Mouse (Mus musculus) gastrocnemius, postnatal 10 days (tissue): Measurements from ENCODE around the gene Sorl1. TPM values are rescaled to one million over a fixed set of nuclear protein-coding genes. Genes with fewer than 3 reads are reported as not detected.

Experiments
- DNase-seq: peaks from one replicate; pipeline ENCODE4 v3.0.0; 2021; ENCODE audit warnings: mixed read lengths
- long read RNA-seq, 2 experiments: library from polyadenylated mRNA; stranded (forward); transcript quantifications; one replicate each; pipeline ENCODE4 v2.0.0; 2021
- total RNA-seq, 2 experiments: library from RNA; stranded (reverse); gene quantifications; 2 replicates each; pipeline ENCODE4 v1.2.3; 2021

Gene Sorl1
- 10 to 100 TPM; 27.8 to 29.9 TPM for total RNA-seq
- long read RNA-seq, experiment 1, full-length matches to known transcripts = 12 of 37 reads
- long read RNA-seq, experiment 1, partial matches to known transcripts = 19 of 37 reads
- long read RNA-seq, experiment 1, other reads (novel, unspliced or antisense) = 6 of 37 reads
- long read RNA-seq, experiment 2, full-length matches to known transcripts = 9 of 37 reads
- long read RNA-seq, experiment 2, partial matches to known transcripts = 16 of 37 reads
- long read RNA-seq, experiment 2, other reads (novel, unspliced or antisense) = 12 of 37 reads

DNA sequence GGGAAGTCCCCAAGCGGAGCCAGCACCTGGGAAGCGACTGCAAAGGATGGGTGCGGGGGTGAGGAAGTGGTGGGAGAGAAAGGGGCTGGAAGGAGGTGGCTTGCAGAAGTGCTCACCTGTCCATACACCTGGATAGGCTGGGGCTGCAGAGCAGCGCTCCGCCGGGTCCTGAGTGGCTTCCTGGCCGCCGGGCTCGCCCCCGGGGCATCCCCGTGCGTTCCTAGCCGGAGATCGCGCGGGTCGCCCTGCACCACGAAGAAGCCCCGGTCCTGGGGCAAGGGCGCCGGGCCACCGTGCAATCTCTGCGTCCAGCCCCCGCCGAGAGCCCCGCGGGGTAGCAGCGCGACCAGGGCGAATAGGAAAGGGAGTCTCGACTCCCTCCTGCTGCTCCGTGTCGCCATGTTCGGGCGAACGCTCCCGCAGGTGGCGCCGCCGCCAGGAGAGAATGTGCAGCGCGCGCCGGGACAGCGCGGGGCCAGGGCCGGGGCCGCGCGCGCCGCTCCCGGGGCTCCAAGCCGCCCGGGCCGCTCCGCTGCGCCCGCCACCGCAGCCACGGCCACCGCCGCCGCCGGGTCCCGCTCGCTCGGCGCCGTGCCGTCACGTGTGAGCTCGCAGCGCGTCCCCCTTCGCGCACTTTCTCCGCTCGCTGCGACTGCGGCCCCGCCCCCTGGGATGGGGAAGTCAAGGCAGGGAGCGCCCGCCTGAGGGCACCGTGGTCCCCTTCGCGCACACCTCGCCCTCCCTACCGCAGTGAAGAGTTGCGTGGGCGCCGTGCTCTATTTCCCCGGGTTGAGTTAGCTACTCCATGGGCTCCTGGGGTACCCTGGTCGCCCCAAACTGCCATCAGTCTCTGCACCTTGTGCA is at the start of gene Sorl1:
Gene Sorl1, minus strand, starts transcription at position 585 of the 864 bp plus-strand sequence.
- DNase-seq = peak; percentile 82

DNA sequence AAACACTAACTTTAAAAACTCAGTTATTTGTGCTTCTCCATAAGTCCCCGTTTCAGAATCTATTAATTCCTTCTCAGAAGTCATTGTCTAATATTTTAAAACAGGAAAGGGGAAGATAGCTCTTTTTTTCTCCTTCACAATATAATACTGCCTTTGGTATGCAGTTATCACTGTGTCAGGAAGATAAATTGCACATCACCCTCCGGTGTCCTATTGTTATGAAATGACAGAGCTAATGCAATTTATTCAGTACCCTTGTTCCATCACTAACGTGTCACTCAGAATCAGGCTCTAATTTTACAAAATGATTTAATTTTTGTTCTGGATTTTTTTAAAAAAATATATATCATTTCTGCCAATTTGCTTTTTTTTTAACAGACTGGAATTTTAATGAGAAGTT is 49.7 kb upstream of the Sorl1 start:
- DNase-seq = no peak

DNA sequence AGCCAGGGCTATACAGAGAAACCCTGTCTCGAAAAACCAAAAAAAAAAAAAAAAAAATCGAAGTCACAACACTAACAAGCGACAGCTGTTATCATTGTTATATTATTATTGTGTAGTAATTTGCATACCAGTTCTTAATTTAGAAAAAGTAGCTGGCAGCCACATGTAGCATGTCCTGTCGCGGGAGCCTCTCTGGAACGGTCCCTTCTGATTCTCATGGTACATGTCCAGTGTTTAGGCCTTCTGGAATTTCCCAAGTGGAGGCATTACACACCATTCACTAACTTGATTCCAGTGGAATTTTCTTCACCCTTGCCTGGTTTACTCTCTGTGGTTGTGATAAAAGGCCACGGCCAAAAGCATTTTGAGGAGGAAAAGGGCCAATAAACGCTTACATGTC is 45.4 kb upstream of the Sorl1 start:
- no peak for DNase-seq

DNA sequence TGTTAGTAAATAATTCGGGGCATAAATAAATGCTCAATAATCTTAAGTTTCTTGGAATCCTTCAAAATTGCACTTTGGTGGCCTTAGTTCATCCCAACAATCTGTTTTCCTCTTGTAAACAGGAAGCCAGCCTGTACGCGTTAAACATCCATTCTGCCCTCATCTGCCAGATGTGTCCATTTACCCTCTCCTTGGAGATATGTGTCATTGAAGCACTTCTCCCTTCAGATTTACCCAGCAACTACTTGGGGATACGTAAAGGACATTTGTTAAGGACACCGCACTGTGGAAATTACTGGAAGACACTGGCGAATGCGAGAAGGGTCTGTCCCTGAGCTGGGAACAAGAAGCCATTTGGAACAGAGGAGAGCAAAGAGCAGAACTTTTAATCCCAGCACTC is 44.9 kb upstream of the Sorl1 start:
- no peak for DNase-seq

DNA sequence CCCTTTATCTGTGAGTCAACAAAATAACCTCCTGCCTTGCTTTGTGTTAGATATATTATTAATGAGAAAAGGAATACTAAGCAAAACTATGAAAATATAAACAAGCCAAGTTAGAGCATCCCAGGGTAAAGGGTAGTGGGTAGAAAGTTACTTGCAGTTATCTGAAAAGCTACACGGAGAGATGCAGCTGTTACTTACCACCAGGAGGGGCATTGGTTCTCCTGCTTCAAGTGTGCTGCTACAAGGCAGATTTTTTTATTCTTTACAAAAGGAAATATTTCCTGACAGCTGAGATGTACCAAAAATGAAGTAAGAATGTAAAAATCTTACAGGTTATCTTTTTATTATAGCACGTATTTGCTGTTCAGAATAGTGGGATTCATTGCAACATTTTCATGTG is 40.8 kb upstream of the Sorl1 start:
- no peak for DNase-seq

DNA sequence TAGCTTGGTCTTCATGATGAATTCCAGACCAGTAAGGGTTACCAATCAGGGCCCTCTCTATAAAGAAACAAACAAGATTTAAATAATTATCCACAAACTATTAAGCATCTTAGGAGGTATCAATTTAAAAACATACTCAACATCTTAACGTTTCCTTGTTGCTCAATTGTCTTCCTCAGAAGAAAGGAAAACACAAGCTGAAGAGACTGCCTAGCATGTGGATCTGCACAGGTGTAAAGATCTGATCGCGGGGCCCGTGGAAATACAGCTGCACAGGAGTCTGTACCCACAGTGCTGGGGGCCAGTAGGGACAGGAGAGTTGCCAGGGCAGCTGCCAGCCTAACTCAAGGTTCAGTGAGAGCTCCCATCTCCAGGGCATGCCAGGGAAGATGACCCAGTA is 38.9 kb upstream of the Sorl1 start:
- DNase-seq = no peak

DNA sequence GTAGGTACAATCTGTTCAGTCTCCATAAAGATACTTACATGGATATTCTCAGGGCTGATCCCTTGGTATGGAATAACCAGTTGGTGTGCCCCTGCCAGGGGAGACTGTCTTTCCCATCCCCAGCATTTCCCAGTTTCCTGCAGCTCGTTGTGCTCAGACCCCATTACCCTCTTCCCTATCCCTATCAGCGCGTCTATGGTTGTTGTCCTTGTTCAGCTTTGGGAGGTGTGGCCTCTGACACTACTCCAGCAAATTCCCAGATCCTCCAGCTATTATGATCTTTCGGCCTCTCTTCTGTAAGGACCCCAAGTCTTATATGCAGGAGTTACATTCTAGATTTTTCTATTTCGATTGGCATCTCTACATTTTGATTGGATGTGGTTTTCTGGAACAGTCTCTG is 35.3 kb upstream of the Sorl1 start:
- no peak for DNase-seq

DNA sequence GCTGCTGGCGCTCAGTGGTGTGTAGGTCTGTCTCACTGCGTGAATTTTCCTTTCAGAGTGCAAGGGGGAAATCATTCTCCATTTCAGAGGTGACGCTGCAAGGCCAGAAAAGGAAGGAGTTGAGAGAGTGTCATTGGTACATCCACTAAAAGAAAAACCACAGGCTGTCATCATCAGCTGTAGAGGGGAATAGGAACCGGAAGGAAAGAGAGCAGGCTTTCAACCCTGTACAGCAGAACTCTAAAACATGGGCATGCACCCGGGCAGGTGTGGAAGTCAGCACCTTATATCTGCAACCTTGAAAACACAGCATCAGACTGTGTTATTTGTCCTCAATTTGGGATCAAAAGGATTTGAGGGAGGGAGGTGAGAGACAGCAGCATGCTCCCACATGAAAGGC is 34.6 kb upstream of the Sorl1 start:
- no peak for DNase-seq

DNA sequence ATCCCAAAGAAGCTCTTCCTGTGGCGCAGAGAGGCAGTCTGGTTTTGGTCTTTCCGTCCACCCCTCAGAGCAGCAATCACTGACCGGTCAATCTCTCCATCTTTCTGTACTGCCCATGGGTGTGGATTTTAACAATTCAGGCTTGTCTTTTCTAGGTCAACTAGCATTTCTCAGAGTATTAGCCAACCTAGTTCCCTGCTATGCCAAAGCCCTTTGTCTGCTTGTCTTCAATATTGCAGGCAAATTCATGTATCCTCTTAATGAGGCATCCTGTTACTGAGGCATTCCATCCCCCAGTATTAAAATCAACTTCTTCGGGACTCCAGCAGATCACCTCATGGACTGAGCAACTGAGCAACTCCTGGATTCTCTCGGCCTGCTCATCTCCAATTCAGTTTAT is 33.9 kb upstream of the Sorl1 start:
- DNase-seq = no peak

DNA sequence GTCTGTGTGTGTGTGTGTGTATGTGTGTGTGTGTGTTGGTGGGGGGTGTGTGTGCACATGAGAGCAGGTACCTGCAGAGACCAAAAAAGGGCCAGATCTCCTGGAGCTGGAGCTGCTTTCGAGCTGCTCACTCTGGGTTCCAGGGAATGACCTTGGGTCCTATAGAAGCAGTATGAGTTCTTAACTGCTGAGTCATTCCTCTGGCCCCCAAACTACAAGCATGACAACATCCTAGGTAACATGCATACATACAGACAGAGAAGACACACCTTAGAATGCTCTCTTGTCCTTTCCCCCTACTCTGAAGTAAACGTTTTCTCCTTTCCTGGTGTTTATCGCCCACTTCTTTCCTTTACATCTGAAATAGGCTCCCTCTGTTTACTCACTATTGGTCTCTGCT is 32.5 kb upstream of the Sorl1 start:
- no peak for DNase-seq

DNA sequence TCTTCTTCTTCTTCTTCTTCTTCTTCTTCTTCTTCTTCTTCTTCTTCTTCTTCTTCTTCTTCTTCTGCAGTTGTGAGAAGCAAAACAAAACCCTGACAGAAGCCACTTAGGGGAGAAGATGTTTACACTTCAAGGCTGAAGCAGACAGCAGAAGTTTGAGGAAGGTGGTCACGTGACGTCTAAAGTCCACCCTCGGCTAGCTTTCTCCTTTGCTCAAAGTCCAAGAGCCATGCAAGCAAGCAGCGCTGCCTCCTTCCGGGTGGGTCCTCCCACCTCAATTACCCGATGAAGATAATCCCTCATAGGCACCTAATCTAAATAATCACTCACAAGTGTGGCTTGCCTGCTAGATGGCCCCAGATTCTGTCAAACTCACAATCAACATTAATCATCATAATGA is 30.6 kb upstream of the Sorl1 start:
- DNase-seq = no peak

DNA sequence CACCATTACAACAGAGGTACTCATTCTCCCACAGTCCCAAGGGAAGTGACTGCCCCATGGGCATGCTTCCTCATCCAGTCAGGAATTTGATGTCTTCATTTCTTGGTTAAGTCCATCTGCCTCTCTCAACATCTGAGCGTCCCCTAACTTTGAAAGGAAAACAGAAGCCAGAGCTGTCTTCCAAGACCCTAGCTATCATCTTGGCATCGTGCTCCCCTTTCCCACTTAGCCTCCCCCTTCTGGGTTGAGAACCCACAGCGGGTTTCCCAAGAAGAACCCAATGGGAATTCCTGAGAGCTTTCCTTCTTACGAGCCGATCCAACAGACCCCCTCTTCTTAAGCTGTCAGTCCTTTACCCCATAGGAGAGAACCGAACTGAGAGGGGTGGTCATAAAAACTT is 24.7 kb upstream of the Sorl1 start:
- no peak for DNase-seq

DNA sequence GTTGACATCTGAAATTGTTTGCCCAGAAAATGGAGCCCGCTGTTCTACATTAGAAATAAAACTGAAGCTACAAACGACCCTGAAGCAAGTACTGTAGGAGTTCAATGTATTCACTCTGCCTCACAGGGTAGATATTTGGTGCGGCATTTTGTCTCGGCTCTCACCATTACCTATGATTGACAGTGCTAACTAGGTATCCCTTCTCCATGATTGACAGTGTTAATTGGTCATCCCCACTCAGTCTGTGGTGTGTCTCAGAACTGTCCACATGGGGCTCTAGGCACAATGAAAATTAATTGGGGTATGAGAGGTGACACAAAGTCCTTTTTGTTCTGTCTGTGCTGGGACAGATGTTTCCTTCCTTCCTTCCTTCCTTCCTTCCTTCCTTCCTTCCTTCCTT is 23.9 kb upstream of the Sorl1 start:
- no peak for DNase-seq

DNA sequence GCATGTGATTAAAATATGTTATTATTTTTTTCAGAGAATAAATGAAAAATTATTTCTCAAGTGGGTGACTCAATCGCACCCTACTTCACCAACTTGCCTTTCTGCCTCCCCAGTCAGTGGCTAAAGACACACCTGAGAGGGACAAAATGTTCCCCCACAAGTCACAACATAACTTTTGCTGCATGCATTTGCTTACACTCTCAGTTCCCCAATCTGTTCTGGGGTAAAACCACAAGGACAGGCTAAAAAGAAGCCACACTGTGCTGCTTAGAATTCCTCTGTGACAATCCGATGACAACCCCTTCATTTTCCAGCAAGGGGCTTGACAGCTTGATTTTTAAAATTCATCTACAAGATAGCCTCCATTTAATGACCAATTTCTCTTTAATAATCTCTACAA is 22.4 kb upstream of the Sorl1 start:
- DNase-seq = no peak

DNA sequence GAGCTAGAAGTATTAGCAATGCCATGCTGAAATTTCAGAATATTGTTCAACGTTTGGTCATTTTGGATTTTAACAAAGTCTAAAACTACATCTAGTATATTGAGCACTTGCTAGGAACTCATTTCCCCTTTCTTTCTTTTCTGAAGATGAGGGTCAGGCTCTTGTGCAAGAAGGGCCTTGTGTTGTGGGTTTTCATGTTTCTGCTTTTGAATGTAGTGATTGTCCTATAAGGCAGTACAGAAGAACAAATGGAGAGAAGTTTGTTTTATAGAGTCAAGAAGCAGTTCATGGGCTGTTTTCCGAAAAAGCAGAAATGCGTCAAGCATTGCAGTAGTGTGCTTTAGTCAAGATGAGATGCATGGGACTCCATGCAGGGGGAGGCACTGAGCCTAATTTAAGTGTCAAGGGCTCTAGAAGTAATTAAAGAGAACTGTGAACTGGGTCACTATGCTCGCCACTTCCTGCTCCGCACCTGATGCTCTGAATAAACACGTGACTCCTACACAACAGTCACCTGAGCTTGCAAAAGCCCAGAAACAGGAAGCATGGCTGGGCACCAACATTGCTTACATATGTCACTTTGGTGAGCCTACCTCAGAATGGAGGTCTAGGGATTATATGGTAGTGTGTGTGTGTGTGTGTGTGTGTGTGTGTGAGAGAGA is 17.6 kb upstream of the Sorl1 start:
- no peak for DNase-seq

DNA sequence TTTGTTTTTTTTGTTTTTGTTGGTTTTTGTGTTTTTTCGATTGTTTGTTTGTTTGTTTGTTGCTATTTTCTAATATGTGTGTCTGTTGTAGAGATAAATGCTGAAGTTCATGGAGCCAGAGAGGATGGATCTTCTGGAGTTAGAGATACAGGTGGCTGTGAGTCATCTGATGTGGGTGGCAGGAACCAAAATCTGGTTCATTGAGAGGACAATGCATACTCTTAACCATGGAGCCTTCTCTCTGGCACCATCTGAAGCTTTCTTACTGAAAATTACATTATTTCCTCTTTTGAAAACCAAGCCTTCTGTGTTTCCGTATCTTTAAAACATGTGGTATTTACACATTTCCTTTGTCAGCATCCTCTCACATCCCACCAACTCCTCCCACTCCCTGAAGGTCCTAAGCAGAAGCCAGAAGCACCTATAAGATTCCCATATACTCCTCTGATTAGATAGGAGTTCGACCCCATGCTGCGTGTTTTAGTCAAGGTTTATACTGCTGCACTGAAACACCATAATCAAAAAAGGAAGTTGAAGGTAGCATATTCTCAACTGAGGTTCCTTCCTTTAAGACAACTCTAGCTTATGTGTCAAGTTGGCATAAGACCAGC is 14.3 kb upstream of the Sorl1 start:
- no peak for DNase-seq

DNA sequence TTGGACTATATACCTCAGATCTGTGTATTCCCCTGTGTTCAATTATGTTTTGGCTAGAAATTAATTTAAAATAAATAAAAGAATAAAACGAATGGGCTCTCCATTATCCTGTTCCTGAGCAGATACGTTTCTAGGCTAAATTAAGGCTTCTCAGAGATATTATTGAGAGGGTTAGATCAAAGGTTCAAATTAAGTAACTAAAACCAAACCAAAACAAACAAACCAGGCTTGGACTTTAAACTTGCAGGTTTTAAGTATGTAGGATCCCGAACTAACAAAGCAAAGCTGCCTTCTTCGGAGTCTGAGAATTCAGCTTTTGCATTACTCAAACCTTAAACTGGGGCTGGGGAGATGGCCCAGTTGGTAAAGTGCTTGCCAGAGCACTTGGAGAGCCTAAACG is 13.5 kb upstream of the Sorl1 start:
- DNase-seq = no peak

DNA sequence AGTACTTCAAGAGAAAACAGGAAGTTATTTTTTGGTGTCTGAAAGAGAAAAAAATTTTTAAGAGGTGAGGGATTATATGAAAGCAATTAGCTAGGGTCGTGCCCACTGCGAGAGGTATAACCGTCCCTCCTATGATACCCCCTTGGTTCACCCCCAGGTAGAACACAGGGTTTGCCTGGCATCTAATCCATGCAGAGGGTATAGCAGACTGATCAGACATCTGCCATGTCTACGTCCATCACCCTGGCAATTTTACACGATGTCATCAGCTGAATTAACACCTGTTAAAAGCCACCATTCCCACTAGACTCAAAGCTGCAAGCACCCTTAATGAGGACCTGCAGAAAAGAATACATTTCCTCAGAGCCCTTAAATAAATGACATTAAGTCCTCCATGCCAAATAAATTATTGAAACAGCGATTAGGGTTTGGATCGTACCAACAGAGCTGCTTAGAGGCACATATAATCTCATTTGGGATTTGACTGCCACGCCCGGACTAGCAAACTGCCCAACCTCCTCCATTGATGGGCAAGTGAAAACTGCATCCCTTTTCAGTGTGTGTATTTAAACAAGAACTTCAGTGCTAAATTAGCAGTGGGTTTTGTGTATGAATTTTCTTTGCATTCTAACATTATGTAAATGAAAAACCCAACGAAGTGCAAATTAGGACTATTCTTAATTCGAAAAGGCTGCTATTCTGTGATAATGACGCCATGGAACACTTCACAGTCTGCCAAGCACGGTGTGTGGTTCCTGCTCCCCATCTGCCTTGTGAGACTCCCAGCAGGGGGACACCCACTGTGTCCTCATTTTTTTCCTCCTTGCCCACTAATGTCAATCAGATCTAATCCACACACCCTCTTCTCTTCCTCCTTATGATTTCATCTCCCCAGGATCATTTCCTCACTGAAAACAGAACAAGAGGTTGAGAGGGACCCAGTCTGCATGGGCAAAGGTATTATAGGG is 7.0 kb upstream of the Sorl1 start:
- DNase-seq = no peak

DNA sequence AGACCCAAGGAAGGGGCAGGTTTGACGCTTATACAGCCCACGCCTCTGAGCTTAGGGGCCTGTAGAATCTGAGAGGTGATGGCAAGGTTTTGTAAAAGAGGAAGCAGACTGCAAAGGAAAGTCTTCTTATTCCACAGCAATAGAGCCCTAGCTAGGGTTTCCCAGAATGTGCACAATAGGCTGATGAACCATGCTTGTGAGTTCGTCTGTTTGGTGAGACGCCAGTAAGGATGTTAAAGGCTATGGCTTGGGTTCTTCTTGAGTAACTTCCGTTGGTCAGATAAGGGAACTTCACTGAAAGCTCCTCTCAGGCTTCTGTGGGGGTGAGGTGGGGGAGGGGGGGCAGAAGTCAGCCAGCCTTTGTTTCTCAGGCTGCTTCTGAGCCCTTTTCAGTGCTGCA is 3.9 kb upstream of the Sorl1 start:
- DNase-seq = no peak

DNA sequence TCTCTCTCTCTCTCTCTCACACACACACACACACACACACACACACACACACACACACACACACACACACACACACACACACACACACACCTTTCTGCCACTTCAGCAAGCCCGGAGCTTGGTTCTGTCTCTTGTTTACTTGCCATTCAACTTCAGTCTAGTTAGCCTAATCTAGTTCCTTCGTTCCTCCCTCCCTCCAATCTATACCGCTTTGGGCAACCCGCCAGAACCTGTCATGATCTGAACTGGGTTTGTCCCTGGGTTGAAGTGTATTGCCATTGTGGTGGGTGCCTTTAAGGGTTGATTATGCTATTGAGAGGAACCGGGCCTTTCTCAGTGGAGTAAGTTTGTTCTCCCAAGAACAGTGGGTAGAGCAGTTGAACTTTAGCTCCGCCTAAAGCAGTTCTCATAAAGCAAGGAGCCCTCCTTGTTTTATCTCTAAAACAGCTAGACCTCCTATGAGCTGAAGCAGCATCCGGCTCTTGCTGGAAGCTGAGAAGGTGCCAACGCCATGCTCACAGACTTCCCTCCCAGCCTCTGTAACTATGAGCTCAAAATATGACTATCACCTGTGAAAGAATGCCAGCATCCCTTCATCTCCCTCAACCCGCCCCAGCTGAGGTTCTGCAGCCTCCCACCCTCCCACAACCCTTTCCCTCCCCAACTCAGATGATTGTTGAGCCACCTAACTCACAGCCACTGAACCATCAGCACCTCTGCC is 1.3 kb upstream of the Sorl1 start:
- no peak for DNase-seq

DNA sequence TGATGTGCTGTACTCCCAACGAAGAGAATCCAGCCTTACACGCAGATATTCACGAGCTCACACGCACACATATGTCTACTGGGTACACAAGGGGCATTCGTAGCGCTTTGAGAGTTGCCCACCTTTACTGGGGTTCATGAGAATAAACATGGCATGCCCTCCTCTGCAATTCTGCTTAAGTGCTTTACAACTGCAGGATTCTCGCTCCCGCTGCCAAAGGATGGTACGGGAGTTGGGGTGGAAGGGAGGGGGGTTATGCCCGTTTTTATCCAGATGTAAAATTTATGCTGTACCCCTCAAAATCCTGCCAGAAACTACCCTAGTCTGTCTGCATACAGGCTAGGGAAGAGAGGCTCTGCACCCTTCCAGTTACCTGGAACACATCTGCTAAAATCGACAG is 893 bp downstream of the Sorl1 start:
- no peak for DNase-seq
